Mouse (Mus musculus): ENCODE measurements around the gene Olfr975. TPM values are rescaled to one million over a fixed set of nuclear protein-coding genes. Genes with fewer than 3 reads are reported as not detected.
"Not testable (repeated sequence)": the region's sequence is repeated elsewhere in the genome, so short reads cannot be mapped to it uniquely, and the experiment has no call there.

Gene Olfr975
- not detected in 2 replicates for polyA plus RNA-seq (2012; ENCODE audit: insufficient read depth, insufficient read length, missing spikeins)

- Histone ChIP-seq H3K4me1 (ENCODE audit: control insufficient read depth, insufficient read depth, low read length) (no peaks in the 10 kb centered on the region), H3K27ac (ENCODE audit: insufficient read depth, low read depth, low read length) (no peak within 1 kb of the TSS), H3K4me3 (ENCODE audit: insufficient read depth, low read length) (no peak within 1 kb of the TSS)
- TF ChIP-seq POLR2A (IDR thresholded peaks at IDR 0.05; ENCODE audit: borderline replicate concordance, low read depth, low read length) (no peak), CTCF (IDR thresholded peaks at IDR 0.05; ENCODE audit: low read depth, low read length) (no peak)
Observed at GRCm38 (mm10) chr9:39951946-39952345, at the start of gene Olfr975. Gene Olfr975 (minus strand): TSS chr9:39952046.

GRCm38 (mm10) chr9:39991813-39992212 is 40.0 kb upstream of the Olfr975 start, which contains the start of gene Olfr978:
Gene Olfr978 (plus strand): TSS chr9:39992113.
- TF ChIP-seq CTCF (IDR thresholded peaks at IDR 0.05; ENCODE audit: low read depth, low read length): no peak
- no peak for TF ChIP-seq POLR2A (IDR thresholded peaks at IDR 0.05; ENCODE audit: borderline replicate concordance, low read depth, low read length)
- Histone ChIP-seq H3K27ac (ENCODE audit: insufficient read depth, low read depth, low read length) (no peak within 1 kb of the TSS), H3K4me3 (ENCODE audit: insufficient read depth, low read length) (no peak within 1 kb of the TSS), H3K4me1 (ENCODE audit: control insufficient read depth, insufficient read depth, low read length) (no peaks in the 10 kb centered on the region)

DNA sequence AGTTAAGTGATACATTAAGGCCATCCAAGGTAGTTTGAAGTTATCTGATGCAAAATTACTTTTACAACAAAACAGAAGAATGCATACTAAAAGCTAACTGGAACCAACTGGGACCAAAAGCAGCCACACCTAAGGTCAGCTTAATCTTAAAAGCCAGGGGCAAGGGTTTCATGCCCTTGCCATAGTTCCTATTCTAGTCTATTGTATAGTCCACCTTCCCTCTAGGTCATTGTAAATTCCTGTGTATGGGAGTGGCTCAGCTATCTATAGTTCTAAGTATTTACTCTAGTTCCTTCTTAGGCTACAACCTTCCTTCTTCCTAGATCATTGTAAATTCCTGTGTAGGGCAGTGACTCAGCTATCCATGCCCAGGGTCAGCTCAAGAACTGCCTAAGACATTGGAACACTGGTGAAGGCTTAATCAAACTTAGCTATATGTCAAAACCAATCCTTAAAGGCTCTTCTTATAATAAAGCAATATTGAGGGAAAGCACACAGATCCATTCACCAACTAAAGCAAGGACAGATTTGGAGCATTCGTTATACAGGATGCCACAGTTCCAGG is 24.8 kb upstream of the Olfr975 start:
- H3K27ac ChIP-seq (ENCODE audit: insufficient read depth, low read depth, low read length); H3K4me3 ChIP-seq (ENCODE audit: insufficient read depth, low read length); H3K4me1 ChIP-seq (ENCODE audit: control insufficient read depth, insufficient read depth, low read length): not testable (repeated sequence)

GRCm38 (mm10) chr9:39961033-39961432 is 9.2 kb upstream of the Olfr975 start, which contains the start of gene Olfr976:
Gene Olfr976 (minus strand): TSS chr9:39961133.
- H3K4me3 ChIP-seq (ENCODE audit: insufficient read depth, low read length); H3K4me1 ChIP-seq (ENCODE audit: control insufficient read depth, insufficient read depth, low read length); H3K27ac ChIP-seq (ENCODE audit: insufficient read depth, low read depth, low read length): not testable (repeated sequence)

DNA sequence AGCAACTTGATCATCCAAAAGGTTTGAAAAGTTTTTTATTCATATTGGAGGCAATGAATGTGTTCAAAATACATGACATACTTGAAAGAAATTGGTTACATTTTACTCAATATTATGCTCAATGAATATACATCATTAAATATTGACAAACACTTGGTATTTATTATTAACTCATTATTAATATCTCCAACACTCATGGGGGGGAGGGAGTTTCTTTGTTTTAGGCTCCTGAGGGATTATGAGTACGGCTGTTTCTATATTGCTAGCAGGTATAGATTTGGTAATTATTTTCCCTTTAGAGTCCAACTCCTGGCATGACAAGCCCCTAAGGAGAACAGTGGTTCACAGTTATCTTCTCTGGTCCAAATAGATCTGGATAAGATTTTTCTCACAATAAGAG is 14.6 kb downstream of the Olfr975 start, which contains the start of gene Olfr974:
Olfr974 (plus strand) TSS at position 301 of the 400 bp plus-strand sequence.
- Histone ChIP-seq H3K4me3 (ENCODE audit: insufficient read depth, low read length) (no peak within 1 kb of the TSS), H3K4me1 (ENCODE audit: control insufficient read depth, insufficient read depth, low read length) (no peaks in the 10 kb centered on the region), H3K27ac (ENCODE audit: insufficient read depth, low read depth, low read length) (no peak within 1 kb of the TSS)
- TF ChIP-seq POLR2A (IDR thresholded peaks at IDR 0.05; ENCODE audit: borderline replicate concordance, low read depth, low read length): no peak
- TF ChIP-seq CTCF (IDR thresholded peaks at IDR 0.05; ENCODE audit: low read depth, low read length): no peak

GRCm38 (mm10) chr9:39928837-39929236 is 23.0 kb downstream of the Olfr975 start:
- H3K4me3 ChIP-seq (ENCODE audit: insufficient read depth, low read length); H3K4me1 ChIP-seq (ENCODE audit: control insufficient read depth, insufficient read depth, low read length); H3K27ac ChIP-seq (ENCODE audit: insufficient read depth, low read depth, low read length): not testable (repeated sequence)

DNA sequence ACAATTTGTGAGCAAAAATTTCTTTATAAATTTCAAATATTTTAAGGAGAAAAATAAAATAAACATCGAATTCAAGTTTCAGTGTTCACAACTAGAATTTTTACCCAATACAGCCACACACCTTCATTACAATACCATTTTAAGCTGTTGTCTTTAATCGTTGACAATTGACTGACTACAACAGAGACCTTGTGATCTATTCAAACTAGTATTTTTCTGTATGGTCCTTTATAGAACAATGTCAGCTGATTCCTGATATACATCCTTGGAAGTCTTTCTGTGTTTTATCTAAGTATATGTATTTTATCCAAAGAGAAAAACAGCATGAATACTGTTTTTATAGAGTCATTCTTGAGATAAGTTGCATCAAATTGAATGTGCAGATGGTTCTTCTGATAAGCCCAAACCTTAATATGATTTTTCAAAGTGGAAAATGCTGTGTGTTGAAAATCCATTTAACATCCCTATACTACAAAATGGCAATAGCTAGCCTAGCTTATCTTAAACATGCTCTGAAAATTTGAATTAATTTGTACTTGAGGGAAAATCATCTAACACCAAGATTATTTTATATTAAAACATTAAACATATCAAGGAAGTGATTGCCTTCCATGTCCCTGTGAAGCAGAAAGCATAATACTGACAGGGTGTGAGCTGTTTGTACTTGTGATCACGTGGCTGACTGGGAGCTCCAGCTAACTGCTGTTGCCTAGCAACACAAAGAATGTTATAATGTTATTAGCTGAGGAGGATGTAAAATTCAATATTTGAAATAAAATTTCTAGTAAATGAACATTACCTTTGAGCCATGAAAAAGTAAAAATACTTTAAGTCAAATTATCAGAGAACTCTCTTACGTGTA is 23.6 kb downstream of the Olfr975 start:
- H3K4me1 ChIP-seq (ENCODE audit: control insufficient read depth, insufficient read depth, low read length); H3K4me3 ChIP-seq (ENCODE audit: insufficient read depth, low read length); H3K27ac ChIP-seq (ENCODE audit: insufficient read depth, low read depth, low read length): not testable (repeated sequence)

DNA sequence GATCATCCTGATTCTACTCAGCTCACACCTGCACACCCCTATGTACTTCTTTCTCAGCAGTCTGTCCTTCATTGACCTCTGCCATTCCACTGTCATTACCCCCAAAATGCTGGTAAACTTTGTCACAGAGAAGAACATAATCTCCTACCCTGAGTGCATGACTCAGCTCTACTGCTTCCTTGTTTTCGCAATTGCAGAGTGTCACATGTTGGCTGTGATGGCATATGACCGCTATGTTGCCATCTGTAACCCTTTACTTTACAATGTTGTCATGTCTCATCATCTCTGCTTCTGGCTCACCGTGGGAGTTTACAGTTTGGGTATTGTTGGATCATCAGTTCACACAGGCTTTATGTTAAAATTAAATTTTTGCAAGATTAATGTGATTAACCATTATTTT is 41.9 kb downstream of the Olfr975 start:
- H3K4me1 ChIP-seq (ENCODE audit: control insufficient read depth, insufficient read depth, low read length): peaks cover 16% of the 10 kb centered on the region
- H3K4me3 ChIP-seq (ENCODE audit: insufficient read depth, low read length): no peak overlapping the region
- peak overlapping the region; percentile 92 for H3K27ac ChIP-seq (ENCODE audit: insufficient read depth, low read depth, low read length)
- TF ChIP-seq POLR2A (IDR thresholded peaks at IDR 0.05; ENCODE audit: borderline replicate concordance, low read depth, low read length): no peak
- TF ChIP-seq CTCF (IDR thresholded peaks at IDR 0.05; ENCODE audit: low read depth, low read length): no peak

GRCm38 (mm10) chr9:39907036-39907435 is 44.8 kb downstream of the Olfr975 start, which contains the start of gene Olfr229:
Gene Olfr229 (plus strand): TSS chr9:39907336.
- Histone ChIP-seq H3K27ac (ENCODE audit: insufficient read depth, low read depth, low read length) (no peak within 1 kb of the TSS), H3K4me3 (ENCODE audit: insufficient read depth, low read length) (no peak within 1 kb of the TSS), H3K4me1 (ENCODE audit: control insufficient read depth, insufficient read depth, low read length) (peaks cover 19% of the 10 kb centered on the region)
- TF ChIP-seq POLR2A (IDR thresholded peaks at IDR 0.05; ENCODE audit: borderline replicate concordance, low read depth, low read length) (no peak), CTCF (IDR thresholded peaks at IDR 0.05; ENCODE audit: low read depth, low read length) (no peak)

DNA sequence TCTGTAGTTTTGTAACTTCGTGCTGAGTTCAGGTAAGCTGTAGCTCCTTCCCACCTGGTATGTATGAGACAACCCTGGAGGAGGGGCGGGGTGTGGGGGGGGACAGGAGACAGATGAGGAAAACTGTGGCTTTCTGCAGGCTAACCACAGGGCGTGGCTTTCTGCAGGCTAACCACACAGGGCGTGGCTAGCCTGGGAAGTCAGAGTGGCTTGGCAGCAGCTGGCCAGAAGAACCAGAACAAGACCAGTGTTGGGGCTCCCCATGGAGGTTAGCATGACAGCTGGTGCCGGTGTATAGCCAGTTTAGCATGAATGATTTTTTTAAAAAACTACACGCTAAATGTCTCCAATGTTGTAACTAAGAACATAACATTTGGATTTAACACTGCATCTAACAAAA is 46.7 kb downstream of the Olfr975 start:
- Histone ChIP-seq H3K27ac (ENCODE audit: insufficient read depth, low read depth, low read length) (no peak overlapping the region), H3K4me1 (ENCODE audit: control insufficient read depth, insufficient read depth, low read length) (peaks cover 17% of the 10 kb centered on the region), H3K4me3 (ENCODE audit: insufficient read depth, low read length) (no peak overlapping the region)
- TF ChIP-seq CTCF (IDR thresholded peaks at IDR 0.05; ENCODE audit: low read depth, low read length) (no peak), POLR2A (IDR thresholded peaks at IDR 0.05; ENCODE audit: borderline replicate concordance, low read depth, low read length) (no peak)

Other genes starting within 250 kb of the Olfr975 start
- gene Olfr149, start 244.9 kb downstream of the Olfr975 start, polyA plus RNA-seq (2012; ENCODE audit: insufficient read depth, insufficient read length, missing spikeins): 0.28 TPM in 1 of 2 replicates, not detected in the other
- not detected in 2 replicates for gene Olfr965, start 240.7 kb downstream of the Olfr975 start, polyA plus RNA-seq (2012; ENCODE audit: insufficient read depth, insufficient read length, missing spikeins)
- gene Olfr150, start 221.1 kb downstream of the Olfr975 start, polyA plus RNA-seq (2012; ENCODE audit: insufficient read depth, insufficient read length, missing spikeins): not detected in 2 replicates
- gene Olfr967, start 205.8 kb downstream of the Olfr975 start, polyA plus RNA-seq (2012; ENCODE audit: insufficient read depth, insufficient read length, missing spikeins): not detected in 2 replicates
- not detected in 2 replicates for gene Olfr968, start 168.8 kb downstream of the Olfr975 start, polyA plus RNA-seq (2012; ENCODE audit: insufficient read depth, insufficient read length, missing spikeins)
- gene Olfr969, start 161.1 kb downstream of the Olfr975 start, polyA plus RNA-seq (2012; ENCODE audit: insufficient read depth, insufficient read length, missing spikeins): not detected in 2 replicates
- not detected in 2 replicates for gene Olfr970, start 143.2 kb downstream of the Olfr975 start, polyA plus RNA-seq (2012; ENCODE audit: insufficient read depth, insufficient read length, missing spikeins)
- gene Olfr971, start 115.2 kb downstream of the Olfr975 start, polyA plus RNA-seq (2012; ENCODE audit: insufficient read depth, insufficient read length, missing spikeins): not detected in 2 replicates
- gene Olfr972, start 85.6 kb downstream of the Olfr975 start, polyA plus RNA-seq (2012; ENCODE audit: insufficient read depth, insufficient read length, missing spikeins): not detected in 2 replicates
- not detected in 2 replicates for gene Olfr229, start 44.7 kb downstream of the Olfr975 start, polyA plus RNA-seq (2012; ENCODE audit: insufficient read depth, insufficient read length, missing spikeins)
- not detected in 2 replicates for gene Olfr974, start 14.5 kb downstream of the Olfr975 start, polyA plus RNA-seq (2012; ENCODE audit: insufficient read depth, insufficient read length, missing spikeins)
- gene Olfr976, start 9.1 kb upstream of the Olfr975 start, polyA plus RNA-seq (2012; ENCODE audit: insufficient read depth, insufficient read length, missing spikeins): not detected in 2 replicates
- not detected in 2 replicates for gene Olfr978, start 40.1 kb upstream of the Olfr975 start, polyA plus RNA-seq (2012; ENCODE audit: insufficient read depth, insufficient read length, missing spikeins)
- gene Olfr979, start 51.4 kb upstream of the Olfr975 start, polyA plus RNA-seq (2012; ENCODE audit: insufficient read depth, insufficient read length, missing spikeins): not detected in 2 replicates
- gene Olfr980, start 57.5 kb upstream of the Olfr975 start, polyA plus RNA-seq (2012; ENCODE audit: insufficient read depth, insufficient read length, missing spikeins): not detected in 2 replicates
- gene Olfr981, start 69.4 kb upstream of the Olfr975 start, polyA plus RNA-seq (2012; ENCODE audit: insufficient read depth, insufficient read length, missing spikeins): 0.11 TPM in 1 of 2 replicates, not detected in the other
- gene Olfr982, start 121.8 kb upstream of the Olfr975 start, polyA plus RNA-seq (2012; ENCODE audit: insufficient read depth, insufficient read length, missing spikeins): not detected in 2 replicates
- 0.13 TPM in 1 of 2 replicates, not detected in the other for gene Olfr983, start 141.5 kb upstream of the Olfr975 start, polyA plus RNA-seq (2012; ENCODE audit: insufficient read depth, insufficient read length, missing spikeins)
- gene Olfr984, start 162.2 kb upstream of the Olfr975 start, polyA plus RNA-seq (2012; ENCODE audit: insufficient read depth, insufficient read length, missing spikeins): 0.16 TPM in 1 of 2 replicates, not detected in the other
- not detected in 2 replicates for gene Olfr985, start 178.1 kb upstream of the Olfr975 start, polyA plus RNA-seq (2012; ENCODE audit: insufficient read depth, insufficient read length, missing spikeins)
- not detected in 2 replicates for gene Tmem225, start 196.1 kb upstream of the Olfr975 start, polyA plus RNA-seq (2012; ENCODE audit: insufficient read depth, insufficient read length, missing spikeins)
- not detected in 2 replicates for gene Olfr986, start 228.9 kb upstream of the Olfr975 start, polyA plus RNA-seq (2012; ENCODE audit: insufficient read depth, insufficient read length, missing spikeins)
- gene Zfp202, start 240.3 kb upstream of the Olfr975 start, polyA plus RNA-seq (2012; ENCODE audit: insufficient read depth, insufficient read length, missing spikeins): 2.1 and 3.1 TPM in 2 replicates